Mouse (Mus musculus) liver, embryonic 13.5 days (tissue): ENCODE measurements around the gene Ect2l. TPM values are rescaled to one million over a fixed set of nuclear protein-coding genes. Genes with fewer than 3 reads are reported as not detected.

Source experiments
- ATAC-seq: fragments of 200-750 bp; cut with Nextera tagmentation; 2 replicates; pipeline ENCODE4 v1.8.0; 2017; ENCODE audit warnings: low read depth, mild to moderate bottlenecking, moderate number of reproducible peaks, moderate library complexity
- DNase-seq: peaks from one replicate; pipeline ENCODE4 v3.0.0; 2022
- H3K27ac ChIP-seq: fragments of 300-500 bp; sonication (generic); 2 replicates; pipeline ENCODE4 v1.5.1; 2015; ENCODE audit warnings: moderate library complexity, mild to moderate bottlenecking, inconsistent platforms
- H3K27me3 ChIP-seq: fragments of 300-500 bp; sonication (generic); 2 replicates; pipeline ENCODE4 v1.6.1; 2015; ENCODE audit warnings: mild to moderate bottlenecking, inconsistent platforms
- H3K36me3 ChIP-seq: fragments of 300-500 bp; sonication (generic); 2 replicates; pipeline ENCODE4 v1.6.1; 2015; ENCODE audit warnings: mild to moderate bottlenecking, inconsistent platforms
- H3K4me1 ChIP-seq: fragments of 300-500 bp; sonication (generic); replicated peaks from 2 replicates; pipeline ENCODE4 v1.6.1; 2015; ENCODE audit warnings: inconsistent platforms
- H3K4me2 ChIP-seq: fragments of 300-500 bp; sonication (generic); 2 replicates; pipeline ENCODE4 v1.6.1; 2015; ENCODE audit warnings: inconsistent platforms, mild to moderate bottlenecking, moderate library complexity
- H3K4me3 ChIP-seq: fragments of 300-500 bp; sonication (generic); replicated peaks from 2 replicates; pipeline ENCODE4 v1.5.1; 2015; ENCODE audit warnings: mild to moderate bottlenecking, inconsistent platforms
- H3K9ac ChIP-seq: fragments of 300-500 bp; sonication (generic); 2 replicates; pipeline ENCODE4 v1.6.1; 2015; ENCODE audit warnings: mild to moderate bottlenecking, inconsistent platforms
- H3K9me3 ChIP-seq: fragments of 300-500 bp; sonication (generic); replicated peaks from 2 replicates; pipeline ENCODE4 v1.6.1; 2016; ENCODE audit warnings: inconsistent platforms
- WGBS: fragments of 180-500 bp; shearing (Covaris S2); methylation state at CpG from one replicate; pipeline ENCODE4 v1.1.7; 2015; ENCODE audit not compliant: insufficient replicate concordance; 5-methylcytosine and 5-hydroxymethylcytosine counted together
- polyA plus RNA-seq: library from polyadenylated mRNA; unstranded; fragments of >200 nt; fragmentation: Nextera tagmentation; extraction: Ambion mirVana; gene quantifications from 2 replicates; pipeline ENCODE4 v1.2.1, GENCODE M21; 2015

Ect2l gene
- polyA plus RNA-seq, 1 experiment from 2014 or later: 0.23 TPM

- no peaks in the 10 kb centered on the region for H3K27me3 ChIP-seq
- H3K4me3 ChIP-seq: no peak overlapping the region
- no peak overlapping the region for H3K4me2 ChIP-seq
- no peak overlapping the region for H3K9ac ChIP-seq
- no peaks in the 10 kb centered on the region for H3K9me3 ChIP-seq
- H3K4me1 ChIP-seq: 0 out of 2 replicates have a peak, but pooled peaks cover 4% of the 10 kb centered on the region
- H3K27ac ChIP-seq: no peak overlapping the region
- no peaks in the 10 kb centered on the region for H3K36me3 ChIP-seq
- 60% methylated on average over 4 of the region's 4 CpGs for WGBS
- DNase-seq (no peak), ATAC-seq (no peak)
These were observed 2.7 kb upstream of the Ect2l start for GRCm38 (mm10) chr10:18213373-18213772.

GRCm38 (mm10) chr10:18210119-18210518 is 571 bp downstream of the Ect2l start:
- H3K36me3 ChIP-seq: no peaks in the 10 kb centered on the region
- ATAC-seq (no peak), DNase-seq (no peak)
- no peaks in the 10 kb centered on the region for H3K27me3 ChIP-seq
- H3K9ac ChIP-seq: no peak overlapping the region
- H3K27ac ChIP-seq: no peak overlapping the region
- H3K4me2 ChIP-seq: no peak overlapping the region
- WGBS: 51% methylated on average over 6 of the region's 6 CpGs
- H3K4me3 ChIP-seq: no peak overlapping the region
- H3K9me3 ChIP-seq: no peaks in the 10 kb centered on the region
- 0 out of 2 replicates have a peak, but pooled peaks cover 4% of the 10 kb centered on the region for H3K4me1 ChIP-seq

- H3K27me3 ChIP-seq: no peaks in the 10 kb centered on the region
- no peak overlapping the region for H3K4me3 ChIP-seq
- no peaks in the 10 kb centered on the region for H3K36me3 ChIP-seq
- no peak overlapping the region for H3K4me2 ChIP-seq
- H3K9me3 ChIP-seq: no peaks in the 10 kb centered on the region
- 40% methylated on average over 7 of the region's 7 CpGs for WGBS
- no peak overlapping the region for H3K27ac ChIP-seq
- no peak overlapping the region for H3K9ac ChIP-seq
- DNase-seq: no peak
- ATAC-seq: no peak
- no peaks in the 10 kb centered on the region for H3K4me1 ChIP-seq
These were observed 6.6 kb downstream of the Ect2l start for GRCm38 (mm10) chr10:18204067-18204466.

GRCm38 (mm10) chr10:18202401-18202800 is 8.3 kb downstream of the Ect2l start:
- H3K4me2 ChIP-seq: no peak overlapping the region
- DNase-seq (no peak), ATAC-seq (no peak)
- no peak overlapping the region for H3K27ac ChIP-seq
- H3K9me3 ChIP-seq: 0 out of 2 replicates have a peak, but pooled peaks cover 4% of the 10 kb centered on the region
- 66% methylated on average over 3 of the region's 3 CpGs for WGBS
- H3K4me3 ChIP-seq: no peak overlapping the region
- H3K36me3 ChIP-seq: no peaks in the 10 kb centered on the region
- no peaks in the 10 kb centered on the region for H3K4me1 ChIP-seq
- H3K9ac ChIP-seq: no peak overlapping the region
- H3K27me3 ChIP-seq: no peaks in the 10 kb centered on the region

GRCm38 (mm10) chr10:18200656-18201055 is 10.0 kb downstream of the Ect2l start:
- no peak for ATAC-seq

GRCm38 (mm10) chr10:18199919-18200318 is 10.8 kb downstream of the Ect2l start:
- no peak overlapping the region for H3K4me3 ChIP-seq
- H3K9ac ChIP-seq: no peak overlapping the region
- H3K4me2 ChIP-seq: no peak overlapping the region
- DNase-seq (no peak), ATAC-seq (no peak)
- no peak overlapping the region for H3K27ac ChIP-seq
- H3K9me3 ChIP-seq: 0 out of 2 replicates have a peak, but pooled peaks cover 4% of the 10 kb centered on the region
- H3K36me3 ChIP-seq: no peaks in the 10 kb centered on the region
- no peaks in the 10 kb centered on the region for H3K27me3 ChIP-seq
- WGBS: 71% methylated on average over 4 of the region's 4 CpGs
- H3K4me1 ChIP-seq: no peaks in the 10 kb centered on the region

More at GRCm38 (mm10) chr10:18200656-18201055, 10.0 kb downstream of the Ect2l start:
- Histone ChIP-seq H3K27ac (no peak overlapping the region), H3K9me3 (0 out of 2 replicates have a peak, but pooled peaks cover 4% of the 10 kb centered on the region), H3K4me1 (no peaks in the 10 kb centered on the region), H3K4me3 (no peak overlapping the region), H3K27me3 (no peaks in the 10 kb centered on the region), H3K36me3 (no peaks in the 10 kb centered on the region), H3K9ac (no peak overlapping the region), H3K4me2 (no peak overlapping the region)
- no peak for DNase-seq
- 61% methylated on average over 9 of the region's 9 CpGs for WGBS

- no peak for ATAC-seq
- Histone ChIP-seq H3K9me3 (0 out of 2 replicates have a peak, but pooled peaks cover 4% of the 10 kb centered on the region), H3K36me3 (no peaks in the 10 kb centered on the region), H3K27me3 (no peaks in the 10 kb centered on the region), H3K4me2 (no peak overlapping the region), H3K27ac (no peak overlapping the region), H3K9ac (no peak overlapping the region), H3K4me1 (no peaks in the 10 kb centered on the region), H3K4me3 (no peak overlapping the region)
- WGBS: 60% methylated on average over 5 of the region's 5 CpGs
- DNase-seq: no peak
These were observed 12.2 kb downstream of the Ect2l start for GRCm38 (mm10) chr10:18198286-18199015.

- Histone ChIP-seq H3K4me2 (peak overlapping the region; percentile 64), H3K9ac (no peak overlapping the region), H3K27ac (no peak overlapping the region), H3K9me3 (0 out of 2 replicates have a peak, but pooled peaks cover 4% of the 10 kb centered on the region), H3K27me3 (no peaks in the 10 kb centered on the region), H3K36me3 (no peaks in the 10 kb centered on the region), H3K4me1 (no peaks in the 10 kb centered on the region), H3K4me3 (peak overlapping the region; percentile 46)
- DNase-seq (peak; percentile 52), ATAC-seq (peak; percentile 48; the same call in 1 of the 2 replicates)
- 35% methylated on average over 14 of the region's 14 CpGs for WGBS
These were observed 13.3 kb downstream of the Ect2l start for GRCm38 (mm10) chr10:18197206-18197979.

GRCm38 (mm10) chr10:18194737-18195141 is 16.0 kb downstream of the Ect2l start:
- WGBS: 47% methylated on average over 14 of the region's 14 CpGs
- no peak for ATAC-seq
- no peak for DNase-seq
- Histone ChIP-seq H3K27me3 (no peaks in the 10 kb centered on the region), H3K27ac (no peak overlapping the region), H3K36me3 (no peaks in the 10 kb centered on the region), H3K9me3 (0 out of 2 replicates have a peak, but pooled peaks cover 4% of the 10 kb centered on the region), H3K4me2 (no peak overlapping the region), H3K4me1 (no peaks in the 10 kb centered on the region), H3K9ac (no peak overlapping the region), H3K4me3 (no peak overlapping the region)

GRCm38 (mm10) chr10:18194156-18194555 is 16.5 kb downstream of the Ect2l start:
- Histone ChIP-seq H3K27ac (no peak overlapping the region), H3K36me3 (no peaks in the 10 kb centered on the region), H3K9me3 (0 out of 2 replicates have a peak, but pooled peaks cover 4% of the 10 kb centered on the region), H3K4me1 (no peaks in the 10 kb centered on the region), H3K4me3 (no peak overlapping the region), H3K27me3 (no peaks in the 10 kb centered on the region), H3K4me2 (no peak overlapping the region), H3K9ac (no peak overlapping the region)
- ATAC-seq (no peak), DNase-seq (no peak)
- 60% methylated on average over 11 of the region's 11 CpGs for WGBS

- Histone ChIP-seq H3K27ac (no peak overlapping the region), H3K4me1 (no peaks in the 10 kb centered on the region), H3K27me3 (no peaks in the 10 kb centered on the region), H3K9me3 (no peaks in the 10 kb centered on the region), H3K4me2 (no peak overlapping the region), H3K36me3 (no peaks in the 10 kb centered on the region), H3K4me3 (no peak overlapping the region), H3K9ac (no peak overlapping the region)
- no peak for ATAC-seq
- DNase-seq: no peak
- 35% methylated on average over 11 of the region's 11 CpGs for whole genome bisulfite sequencing
These were observed 17.5 kb downstream of the Ect2l start for GRCm38 (mm10) chr10:18193221-18193620.
